Comparison of ENCODE assay signal across 16 mouse cellular contexts in genomic region chr13:11331991-11332390, GRCm38 (mm10).
DNase-seq lines count a peak whose midpoint lies in the region; ATAC-seq and TF ChIP-seq lines count a peak whose summit lies in the region.
"Had no signal": no experiment of that assay in that cellular context is flagged by ENCODE, and none has a peak within 500 bp of the region (broad histone marks: within the 10 kb centered on the region; RNA-seq: fewer than 3 reads in every experiment).

No protein-coding gene starts in this region.

- DNase-seq in hindbrain, postnatal 0 days (ENCODE audit: low spot score): peak; percentile 26
- peak; percentile 9 for DNase-seq in lung, embryonic 14.5 days
- no peak for DNase-seq in lung, postnatal 14 days
- no peak for DNase-seq in thymus, postnatal 14 days
- DNase-seq: adrenal gland, postnatal 14 days; embryo, embryonic 11 days; gastrocnemius, postnatal 14 days; lung, postnatal 10 days; thymus, adult 2 months had no signal

- peak; percentile 28; the same call in 1 of the 2 replicates for ATAC-seq in forebrain, embryonic 16.5 days
- ATAC-seq in forebrain, embryonic 13.5 days: no peak
- ATAC-seq in hindbrain, postnatal 0 days: no peak
- ATAC-seq in hindbrain, embryonic 16.5 days: no peak
- ATAC-seq in lung, embryonic 14.5 days (ENCODE audit: insufficient read depth): no peak
- ATAC-seq in megakaryocyte, adult 5-6 weeks (ENCODE audit: poor library complexity, severe bottlenecking): no peak

- peak overlapping the region; percentile 42; the same call in 1 of the 2 replicates for H3K27ac ChIP-seq in forebrain, embryonic 16.5 days (ENCODE audit: low read length)
- H3K27ac ChIP-seq in forebrain, embryonic 13.5 days: no peak overlapping the region
- H3K27ac ChIP-seq in hindbrain, postnatal 0 days: no peak overlapping the region
- H3K27ac ChIP-seq in hindbrain, embryonic 16.5 days (ENCODE audit: low read depth, low read length): no peak overlapping the region
- no peak overlapping the region for H3K27ac ChIP-seq in lung, embryonic 14.5 days (ENCODE audit: low read depth)
- H3K27ac ChIP-seq: limb, embryonic 12.5 days; liver, embryonic 14.5 days; neural tube, embryonic 13.5 days had no signal

- H3K27me3 ChIP-seq in forebrain, embryonic 16.5 days (replicated peaks; ENCODE audit: control insufficient read depth, insufficient read depth, low read length): no peaks in the 10 kb centered on the region
- no peaks in the 10 kb centered on the region for H3K27me3 ChIP-seq in forebrain, embryonic 13.5 days
- H3K27me3 ChIP-seq in hindbrain, postnatal 0 days (ENCODE audit: insufficient read depth, low read length): no peaks in the 10 kb centered on the region
- H3K27me3 ChIP-seq in hindbrain, embryonic 16.5 days (replicated peaks; ENCODE audit: control insufficient read depth, insufficient read depth, low read length): no peaks in the 10 kb centered on the region
- no peaks in the 10 kb centered on the region for H3K27me3 ChIP-seq in lung, embryonic 14.5 days (ENCODE audit: insufficient read depth, low read length)
- H3K27me3 ChIP-seq: limb, embryonic 12.5 days; neural tube, embryonic 13.5 days had no signal

- TF ChIP-seq CTCF in hindbrain, postnatal 0 days (IDR thresholded peaks at IDR 0.05; ENCODE audit: low read depth): no peak
- no peak for TF ChIP-seq CTCF in lung, embryonic 14.5 days (IDR thresholded peaks at IDR 0.05; ENCODE audit: low read depth)

- 81% methylated on average over 4 of the region's 4 CpGs for WGBS in forebrain, embryonic 16.5 days
- 84% methylated on average over 4 of the region's 4 CpGs for WGBS in forebrain, embryonic 13.5 days
- WGBS in hindbrain, postnatal 0 days: 78% methylated on average over 4 of the region's 4 CpGs
- WGBS in hindbrain, embryonic 16.5 days: 67% methylated on average over 4 of the region's 4 CpGs
- 75% methylated on average over 4 of the region's 4 CpGs for WGBS in lung, embryonic 14.5 days

- no peak overlapping the region for H3K9ac ChIP-seq in forebrain, embryonic 16.5 days (replicated peaks; ENCODE audit: low read depth, low read length)
- no peak overlapping the region for H3K9ac ChIP-seq in forebrain, embryonic 13.5 days
- H3K9ac ChIP-seq in hindbrain, postnatal 0 days (replicated peaks; ENCODE audit: low read length): no peak overlapping the region
- no peak overlapping the region for H3K9ac ChIP-seq in hindbrain, embryonic 16.5 days (ENCODE audit: low read depth, low read length)
- no peak overlapping the region for H3K9ac ChIP-seq in lung, embryonic 14.5 days
- H3K9ac ChIP-seq: limb, embryonic 12.5 days; liver, embryonic 14.5 days; neural tube, embryonic 13.5 days had no signal

- no peaks in the 10 kb centered on the region for H3K9me3 ChIP-seq in forebrain, embryonic 16.5 days (ENCODE audit: control insufficient read depth, low read length)
- H3K9me3 ChIP-seq in forebrain, embryonic 13.5 days (replicated peaks): no peaks in the 10 kb centered on the region
- H3K9me3 ChIP-seq in hindbrain, postnatal 0 days (ENCODE audit: low read length): no peaks in the 10 kb centered on the region
- no peaks in the 10 kb centered on the region for H3K9me3 ChIP-seq in hindbrain, embryonic 16.5 days (ENCODE audit: control insufficient read depth, low read length)
- H3K9me3 ChIP-seq in lung, embryonic 14.5 days (ENCODE audit: low read depth, low read length): no peaks in the 10 kb centered on the region
- H3K9me3 ChIP-seq: limb, embryonic 12.5 days; neural tube, embryonic 13.5 days had no signal

- H3K36me3 ChIP-seq in forebrain, embryonic 16.5 days (ENCODE audit: control insufficient read depth, insufficient read depth): no peaks in the 10 kb centered on the region
- no peaks in the 10 kb centered on the region for H3K36me3 ChIP-seq in forebrain, embryonic 13.5 days (ENCODE audit: poor library complexity, severe bottlenecking)
- no peaks in the 10 kb centered on the region for H3K36me3 ChIP-seq in hindbrain, postnatal 0 days (ENCODE audit: insufficient read depth, low read length)
- no peaks in the 10 kb centered on the region for H3K36me3 ChIP-seq in hindbrain, embryonic 16.5 days (ENCODE audit: control insufficient read depth, insufficient read depth, low read length)
- H3K36me3 ChIP-seq in lung, embryonic 14.5 days (ENCODE audit: insufficient read depth): no peaks in the 10 kb centered on the region
- H3K36me3 ChIP-seq: limb, embryonic 12.5 days; neural tube, embryonic 13.5 days had no signal

- no peak overlapping the region for H3K4me2 ChIP-seq in forebrain, embryonic 16.5 days (ENCODE audit: low read length)
- no peak overlapping the region for H3K4me2 ChIP-seq in forebrain, embryonic 13.5 days
- no peak overlapping the region for H3K4me2 ChIP-seq in hindbrain, postnatal 0 days (ENCODE audit: low read depth, low read length)
- no peak overlapping the region for H3K4me2 ChIP-seq in hindbrain, embryonic 16.5 days (ENCODE audit: low read length)
- no peak overlapping the region for H3K4me2 ChIP-seq in lung, embryonic 14.5 days
- H3K4me2 ChIP-seq: limb, embryonic 12.5 days; neural tube, embryonic 13.5 days had no signal

- no peak overlapping the region for H3K4me3 ChIP-seq in forebrain, embryonic 16.5 days (replicated peaks; ENCODE audit: low read length)
- no peak overlapping the region for H3K4me3 ChIP-seq in forebrain, embryonic 13.5 days
- H3K4me3 ChIP-seq in hindbrain, postnatal 0 days (ENCODE audit: low read length): no peak overlapping the region
- no peak overlapping the region for H3K4me3 ChIP-seq in hindbrain, embryonic 16.5 days (ENCODE audit: low read length)
- H3K4me3 ChIP-seq in lung, embryonic 14.5 days (ENCODE audit: low read depth, low read length): no peak overlapping the region
- H3K4me3 ChIP-seq: limb, embryonic 12.5 days; neural tube, embryonic 13.5 days had no signal

- H3K4me1 ChIP-seq in forebrain, embryonic 16.5 days (replicated peaks; ENCODE audit: control insufficient read depth, insufficient read depth, low read length): no peaks in the 10 kb centered on the region
- H3K4me1 ChIP-seq in forebrain, embryonic 13.5 days: no peaks in the 10 kb centered on the region
- H3K4me1 ChIP-seq in hindbrain, postnatal 0 days (ENCODE audit: insufficient read depth, low read length): no peaks in the 10 kb centered on the region
- no peaks in the 10 kb centered on the region for H3K4me1 ChIP-seq in hindbrain, embryonic 16.5 days (ENCODE audit: control insufficient read depth, insufficient read depth, low read depth, low read length)
- no peaks in the 10 kb centered on the region for H3K4me1 ChIP-seq in lung, embryonic 14.5 days (ENCODE audit: insufficient read depth)
- H3K4me1 ChIP-seq: limb, embryonic 12.5 days; neural tube, embryonic 13.5 days had no signal

Comparison
In these comparisons a context has a peak if more than half of its experiments do, and no peak if none do; other contexts are left out.
1. DNase-seq: peak in hindbrain, postnatal 0 days (single experiment) and lung, embryonic 14.5 days (single experiment); none in lung, postnatal 14 days (single experiment) and thymus, postnatal 14 days (single experiment).